Mouse (Mus musculus) lung, adult 2 months (tissue): ENCODE results near the gene Pde6h. TPM values are rescaled to one million over a fixed set of nuclear protein-coding genes. Genes with fewer than 3 reads are reported as not detected.

Source experiments
- DNase-seq: peaks from one replicate; pipeline ENCODE4 v3.0.0; 2022
- H3K4me1 ChIP-seq: fragments of 200-500 bp; 2 replicates; pipeline ENCODE4 v1.6.1; 2011; ENCODE audit warnings: low read length; ENCODE audit not compliant: control insufficient read depth, insufficient read depth
- H3K4me3 ChIP-seq: fragments of 200-500 bp; replicated peaks from 2 replicates; pipeline ENCODE3; 2011; ENCODE audit warnings: low read depth, mild to moderate bottlenecking, control low read depth, low read length; ENCODE audit errors: extremely low read depth
- CTCF ChIP-seq: fragments of 200-500 bp; IDR thresholded peaks from 2 replicates; pipeline ENCODE4 v1.5.1; 2011; ENCODE audit warnings: mild to moderate bottlenecking, low read length, control low read depth; ENCODE audit not compliant: insufficient read depth
- POLR2A ChIP-seq: fragments of 200-500 bp; IDR thresholded peaks from 2 replicates; pipeline ENCODE4 v1.6.1; 2011; ENCODE audit warnings: low read depth, mild to moderate bottlenecking, control low read depth, low read length, borderline replicate concordance; ENCODE audit errors: extremely low read depth
- WGBS: fragments of 180-500 bp; shearing (Covaris S2); methylation state at CpG from one replicate; pipeline ENCODE4 v1.1.7; 2018; 5-methylcytosine and 5-hydroxymethylcytosine counted together
- polyA plus RNA-seq: library from polyadenylated mRNA; depleted of rRNA; stranded (reverse); fragments of >200 nt; gene quantifications from 2 replicates; pipeline ENCODE4 v1.2.3, GENCODE M21; 2012

Gene Pde6h
- polyA plus RNA-seq, 1 experiment, result 0.02 TPM

DNA sequence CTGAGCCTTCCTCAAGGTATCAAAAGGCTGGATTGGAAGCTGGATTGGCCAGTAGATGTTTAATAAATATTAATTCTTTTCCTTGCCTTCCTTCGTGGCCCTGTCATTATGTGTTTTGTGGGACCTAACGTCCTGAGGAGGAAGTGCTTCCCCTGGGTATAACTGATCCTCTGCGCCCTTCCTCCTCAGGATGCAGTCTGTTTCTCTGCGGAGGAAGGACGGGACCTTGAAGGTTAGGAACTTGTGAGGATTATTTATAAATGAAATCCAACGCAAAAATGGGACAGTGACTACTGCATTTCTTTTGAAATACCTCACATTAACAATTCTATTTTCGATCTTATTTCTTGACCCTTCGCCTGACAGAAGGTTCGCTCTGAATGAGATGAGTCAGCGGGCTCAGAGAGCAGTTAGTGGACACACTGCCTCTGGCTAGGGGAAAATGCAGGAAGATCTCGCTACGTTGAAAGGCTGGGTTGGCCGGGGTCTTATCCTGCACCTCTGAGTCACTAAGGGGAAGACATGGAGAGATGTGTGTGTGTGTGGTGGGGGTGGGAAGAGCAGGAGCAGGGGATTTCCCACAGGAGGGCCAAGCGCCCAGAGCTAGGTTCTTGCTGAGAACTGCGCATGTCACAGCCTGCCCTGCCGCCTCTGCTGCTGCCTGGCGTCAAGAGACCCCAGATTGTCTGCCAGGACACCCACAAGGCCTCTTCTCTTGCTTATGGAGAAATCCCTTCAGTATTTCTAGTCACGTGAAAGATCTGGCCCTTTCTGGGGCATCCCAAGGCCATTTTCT, 14.9 kb downstream of the Pde6h start:
- Histone ChIP-seq H3K4me3 (peak overlapping the region; percentile 25), H3K4me1 (peaks cover 2% of the 10 kb centered on the region; the same call in 1 of the 2 replicates)
- no peak for DNase-seq
- 42% methylated on average over 18 of the region's 18 CpGs for WGBS
- TF ChIP-seq CTCF (no peak), POLR2A (no peak)

DNA sequence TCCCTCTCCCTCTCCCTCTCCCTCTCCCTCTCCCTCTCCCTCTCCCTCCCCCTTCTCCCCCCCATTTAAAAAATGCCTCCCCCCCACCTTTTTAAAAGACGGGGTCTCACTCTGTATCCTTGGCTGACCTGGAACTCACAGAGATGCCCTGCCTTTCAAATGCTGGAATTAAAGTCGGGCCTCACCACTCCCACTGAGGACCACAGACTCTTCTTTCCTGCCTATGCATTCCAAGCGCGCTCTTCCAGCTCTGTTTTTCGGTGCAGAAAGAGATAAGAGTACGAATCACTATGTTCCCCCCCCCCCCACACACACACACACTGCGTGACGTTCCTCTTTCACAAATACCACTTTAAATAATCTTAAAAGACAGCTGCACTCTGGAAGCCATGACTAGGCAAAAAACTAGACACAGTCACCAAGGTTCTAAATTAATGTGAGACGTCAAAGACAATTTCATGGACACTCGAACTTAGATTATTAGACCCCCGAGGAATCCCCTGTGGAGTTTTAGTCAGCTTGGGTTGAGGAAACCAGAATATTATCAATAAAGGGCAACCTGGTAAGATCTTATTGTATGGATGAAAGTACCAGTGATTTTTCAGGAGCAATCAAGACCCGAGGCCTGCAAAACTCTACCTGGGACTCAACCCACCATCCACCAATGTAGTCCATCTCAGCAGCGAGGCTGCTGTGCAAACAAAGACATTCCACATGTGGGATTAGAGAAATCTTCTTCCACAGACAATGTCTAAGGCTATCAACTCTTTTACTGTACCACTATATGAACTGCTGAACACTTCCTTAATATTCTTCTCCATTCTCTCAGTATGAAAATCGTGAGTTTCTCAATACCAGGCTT, 15.9 kb downstream of the Pde6h start:
- Histone ChIP-seq H3K4me3 (peak overlapping the region; percentile 41), H3K4me1 (peaks cover 2% of the 10 kb centered on the region; the same call in 1 of the 2 replicates)
- TF ChIP-seq POLR2A, result no peak
- no peak for TF ChIP-seq CTCF
- no peak for DNase-seq
- 58% methylated on average over 14 of the region's 14 CpGs for WGBS

DNA sequence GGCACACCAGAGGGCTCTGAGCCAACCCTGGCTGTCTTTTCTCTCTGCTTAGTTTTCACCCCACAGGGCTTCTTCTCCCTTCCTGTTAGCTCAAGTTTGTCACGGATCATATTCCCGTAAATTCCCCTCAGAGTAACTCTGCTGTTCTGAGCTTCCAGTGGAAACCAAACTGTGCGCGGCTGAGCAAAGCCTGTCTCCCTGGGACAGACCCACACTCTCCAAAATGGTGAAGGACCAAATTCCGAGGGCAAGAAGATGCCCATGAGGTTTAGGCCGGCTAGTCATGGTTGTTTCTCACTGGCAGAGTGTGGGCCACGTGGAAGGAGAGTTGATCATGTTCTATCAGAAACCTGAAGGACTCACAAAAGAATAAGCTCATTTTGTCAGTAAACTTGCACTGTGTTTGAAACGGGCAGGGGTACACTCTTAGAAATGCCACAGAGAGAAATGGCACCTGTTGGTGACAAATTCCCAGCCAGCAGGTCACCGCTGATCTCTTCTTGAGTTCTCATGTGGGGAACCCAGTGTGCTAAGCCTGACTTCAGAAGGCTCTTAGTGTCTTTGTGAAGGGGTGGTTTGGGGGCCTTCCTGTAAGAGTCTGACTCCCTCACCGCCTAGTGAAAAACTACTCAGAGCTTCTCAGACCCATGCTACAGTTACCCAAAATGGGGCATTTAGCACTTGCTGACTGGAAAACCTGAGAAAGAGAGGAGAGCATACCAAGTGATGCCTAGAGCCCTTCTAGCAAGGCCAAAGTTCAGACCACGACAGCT, 16.7 kb downstream of the Pde6h start:
- peak overlapping the region; percentile 39 for H3K4me3 ChIP-seq
- WGBS, result 73% methylated on average over 11 of the region's 11 CpGs
- TF ChIP-seq POLR2A (no peak), CTCF (no peak)
- peaks cover 2% of the 10 kb centered on the region; the same call in 1 of the 2 replicates for H3K4me1 ChIP-seq
- DNase-seq, result no peak

DNA sequence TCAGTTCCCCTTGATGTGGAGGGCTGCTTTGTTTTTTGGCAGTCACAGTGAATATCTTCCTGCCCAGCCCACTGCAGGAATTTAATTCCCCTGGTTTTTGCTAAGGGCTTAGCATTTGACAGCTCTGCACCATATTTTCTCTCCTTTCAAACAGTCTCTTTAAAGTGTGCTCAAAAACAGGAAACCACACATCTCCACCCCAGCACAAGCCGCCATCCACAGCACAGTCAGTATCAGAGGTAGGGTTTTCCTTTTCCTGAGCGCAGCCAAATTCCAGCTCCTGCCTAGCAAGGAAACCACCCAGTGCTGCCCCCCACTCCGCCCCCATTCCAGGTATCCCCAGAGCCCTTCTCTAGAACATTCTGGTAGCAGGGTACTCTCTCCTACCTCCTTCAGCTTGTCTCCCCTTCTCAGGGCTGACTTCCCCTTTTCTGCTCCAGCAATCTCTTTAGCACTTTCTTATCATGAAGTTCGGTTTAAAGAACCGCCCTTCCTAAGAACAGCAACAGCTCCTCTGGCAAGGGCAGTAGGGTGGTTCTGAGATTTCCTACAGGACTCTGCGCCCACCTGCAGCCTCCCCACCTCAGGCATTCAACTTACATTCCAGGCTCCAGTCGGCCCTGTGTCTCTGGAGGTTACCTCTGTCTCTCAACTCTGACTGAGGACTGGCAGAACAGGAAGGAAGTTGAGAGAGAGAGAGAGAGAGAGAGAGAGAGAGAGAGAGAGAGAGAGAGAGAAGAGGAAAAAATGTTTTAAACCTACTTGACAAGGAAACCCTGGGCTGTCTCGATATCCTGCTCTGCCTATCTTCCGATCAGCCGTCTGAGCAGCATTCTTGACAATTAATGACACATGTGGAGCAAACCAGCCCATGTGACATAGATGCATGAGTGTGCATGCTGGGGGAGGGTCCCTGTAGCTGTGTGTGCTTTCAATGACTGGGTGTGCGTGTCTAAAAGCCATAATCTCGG, 17.7 kb downstream of the Pde6h start, which contains the start of gene Arhgdib:
Arhgdib (minus strand) TSS at position 849 of the 971 bp plus-strand sequence.
- DNase-seq, result peak; percentile 28
- Histone ChIP-seq H3K4me1 (peaks cover 2% of the 10 kb centered on the region; the same call in 1 of the 2 replicates), H3K4me3 (peak within 1 kb of the TSS; percentile 61)
- WGBS, result 17% methylated on average over 12 of the region's 12 CpGs
- TF ChIP-seq CTCF, result no peak
- TF ChIP-seq POLR2A, result 0 out of 2 replicates have a peak, but pooled peaks have one; percentile 9

- DNase-seq, result no peak
- WGBS, result 78% methylated on average over 9 of the region's 9 CpGs
Observed at GRCm38 (mm10) chr6:136942280-136942679, 18.6 kb downstream of the Pde6h start.

DNA sequence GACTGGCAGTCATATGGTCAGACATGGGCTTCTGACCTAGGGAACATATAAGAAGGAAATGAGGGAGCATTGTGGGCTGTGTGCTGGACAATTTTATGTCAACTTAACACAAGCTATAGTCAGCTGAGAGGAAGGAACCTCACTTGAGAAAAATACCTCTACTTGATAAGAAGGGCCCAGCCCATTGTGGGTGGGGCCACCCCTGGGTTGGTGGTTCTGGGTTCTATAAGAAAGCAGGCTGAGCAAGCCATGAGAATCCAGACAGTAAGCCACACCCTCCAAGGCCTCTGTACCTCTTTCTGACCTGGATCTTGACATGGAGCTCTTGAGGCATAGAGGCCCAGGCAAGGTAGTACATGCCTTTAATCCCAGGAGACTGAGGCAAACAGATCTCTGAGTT, 19.8 kb downstream of the Pde6h start:
- no peaks in the 10 kb centered on the region; the same call in 1 of the 2 replicates for H3K4me1 ChIP-seq
- H3K4me3 ChIP-seq, result no peak overlapping the region
- DNase-seq, result no peak
- TF ChIP-seq CTCF, result no peak
- no peak for TF ChIP-seq POLR2A

More at GRCm38 (mm10) chr6:136942280-136942679, 18.6 kb downstream of the Pde6h start:
- H3K4me3 ChIP-seq, result no peak overlapping the region
- H3K4me1 ChIP-seq, result peaks cover 2% of the 10 kb centered on the region; the same call in 1 of the 2 replicates
- no peak for TF ChIP-seq POLR2A
- TF ChIP-seq CTCF, result no peak

DNA sequence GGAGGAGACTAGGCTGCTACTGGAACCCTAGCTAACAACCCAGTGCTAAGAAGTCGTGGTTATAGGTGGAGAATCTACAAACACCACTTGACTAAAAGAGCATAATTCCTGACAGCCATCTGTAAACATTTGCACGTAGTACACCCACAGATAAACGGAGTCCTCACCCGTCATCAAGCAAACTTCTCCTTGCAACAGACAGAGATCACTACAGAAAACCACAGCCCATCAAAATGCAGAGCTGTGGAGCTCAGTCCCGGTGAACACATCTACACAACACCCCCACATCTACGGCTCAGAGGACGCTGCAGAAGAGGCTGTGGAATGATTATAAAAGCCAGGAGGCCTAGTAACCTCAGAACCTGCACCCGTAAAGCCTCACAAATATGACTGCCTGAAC, 20.9 kb downstream of the Pde6h start:
- TF ChIP-seq CTCF, result no peak
- no peak for TF ChIP-seq POLR2A
- H3K4me3 ChIP-seq, result no peak overlapping the region
- 69% methylated on average over 8 of the region's 8 CpGs for whole genome bisulfite sequencing
- no peak for DNase-seq
- H3K4me1 ChIP-seq, result no peaks in the 10 kb centered on the region

- DNase-seq, result no peak
- WGBS, result 66% methylated on average over 5 of the region's 5 CpGs
- H3K4me1 ChIP-seq, result no peaks in the 10 kb centered on the region
- H3K4me3 ChIP-seq, result no peak overlapping the region
- no peak for TF ChIP-seq CTCF
- no peak for TF ChIP-seq POLR2A
Observed at GRCm38 (mm10) chr6:136946241-136946640, 22.6 kb downstream of the Pde6h start.

DNA sequence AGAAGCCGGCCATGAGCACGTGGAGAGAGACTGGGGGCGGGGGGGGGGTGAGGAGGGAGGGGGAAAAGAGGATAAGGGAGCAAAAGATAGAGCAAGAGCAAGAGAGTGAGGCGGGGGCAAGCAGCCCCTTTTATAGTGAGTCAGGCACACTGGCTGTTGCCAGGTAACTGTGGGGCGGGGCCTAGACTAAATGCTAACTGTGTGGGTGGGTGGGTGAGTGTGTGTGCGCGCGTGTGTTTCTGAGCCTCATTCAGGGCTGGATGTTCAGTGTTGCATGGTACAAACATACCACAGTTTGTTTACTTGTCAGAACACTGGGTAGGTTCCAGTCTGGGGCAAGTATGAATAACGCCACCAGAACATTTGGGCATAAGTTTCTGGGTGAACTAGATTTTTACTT, 23.3 kb downstream of the Pde6h start:
- TF ChIP-seq POLR2A (no peak), CTCF (no peak)
- 66% methylated on average over 9 of the region's 9 CpGs for WGBS
- Histone ChIP-seq H3K4me3 (no peak overlapping the region), H3K4me1 (no peaks in the 10 kb centered on the region)
- no peak for DNase-seq
